Mouse (Mus musculus) cerebellum, adult 2 months (tissue): ENCODE data around the gene Olfr695.

Experiments used
- CTCF ChIP-seq: fragments of 200-500 bp; IDR thresholded peaks from 2 replicates; pipeline ENCODE4 v1.5.1; 2011; ENCODE audit warnings: low read depth, mild to moderate bottlenecking, control low read depth, low read length, moderate library complexity, borderline replicate concordance; ENCODE audit not compliant: insufficient read depth
- POLR2A ChIP-seq: fragments of 200-500 bp; IDR thresholded peaks from 2 replicates; pipeline ENCODE4 v1.6.1; 2011; ENCODE audit warnings: low read length, control low read depth, borderline replicate concordance; ENCODE audit not compliant: insufficient read depth

- TF ChIP-seq CTCF, result no peak
- no peak for TF ChIP-seq POLR2A
These were observed 23.2 kb downstream of the Olfr695 start for GRCm38 (mm10) chr7:106692976-106693375.
